Mouse (Mus musculus): ENCODE measurements at regions not wholly inside any gene's neighbourhood (a gene's known extent, or its start where the extent isn't known, plus 50 kb on each side); places are given as distances from the start of the nearest gene placed in this dataset.

DNA sequence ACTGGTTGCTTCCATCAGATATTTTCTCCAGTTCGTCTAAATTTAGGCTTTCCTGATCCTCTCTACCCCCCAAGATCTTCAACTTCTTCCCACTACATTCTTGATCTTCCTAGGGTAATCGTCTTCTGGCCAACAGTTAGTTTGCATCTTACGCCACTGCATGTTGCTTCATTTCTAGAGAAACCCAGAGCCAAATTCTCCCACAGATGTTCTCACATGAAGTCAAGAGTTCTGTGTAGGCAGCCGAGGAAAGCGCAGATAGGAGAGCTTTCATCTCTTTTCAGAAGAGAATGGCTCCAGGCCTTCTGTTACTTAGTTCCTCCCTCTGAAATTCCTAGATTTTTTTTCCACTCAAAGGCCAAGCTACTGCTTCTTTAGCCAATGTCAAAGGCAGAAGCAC is 179.9 kb downstream of the Fgf10 start:
- DNase-seq (ENCODE audit: low read depth, low spot score), result no peak

- no peak for DNase-seq (ENCODE audit: low read depth, low spot score)
Observed at GRCm38 (mm10) chr13:118850708-118851107, 181.1 kb downstream of the Fgf10 start.

- no peak for DNase-seq (ENCODE audit: low read depth, low spot score)
Observed at GRCm38 (mm10) chr13:118886339-118886810, 216.8 kb downstream of the Fgf10 start.

DNA sequence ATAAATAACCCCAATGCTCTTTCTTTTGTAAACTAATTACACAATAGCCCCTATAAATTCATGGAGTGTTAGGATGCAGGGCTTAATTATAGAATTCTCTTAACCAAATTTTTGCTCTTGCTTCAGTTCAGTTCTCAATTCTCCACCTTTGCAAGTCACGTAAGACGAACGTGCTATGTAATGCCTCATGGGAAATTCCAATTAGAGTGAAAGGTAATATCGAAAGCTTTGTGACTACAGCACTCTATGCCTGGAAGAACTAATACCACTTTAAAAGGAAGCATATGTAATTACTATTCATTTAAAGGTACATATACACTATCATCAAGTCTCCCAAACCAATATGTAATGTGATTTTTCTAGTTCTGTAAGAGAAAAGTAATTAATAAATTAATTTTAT is 225.5 kb downstream of the Fgf10 start:
- no peak for DNase-seq (ENCODE audit: low read depth, low spot score)

- DNase-seq (ENCODE audit: low read depth, low spot score), result no peak
Observed at GRCm38 (mm10) chr13:118901950-118902349, 232.4 kb downstream of the Fgf10 start.

GRCm38 (mm10) chr13:118910351-118910750 is 240.8 kb downstream of the Fgf10 start:
- no peak for DNase-seq (ENCODE audit: low read depth, low spot score)

DNA sequence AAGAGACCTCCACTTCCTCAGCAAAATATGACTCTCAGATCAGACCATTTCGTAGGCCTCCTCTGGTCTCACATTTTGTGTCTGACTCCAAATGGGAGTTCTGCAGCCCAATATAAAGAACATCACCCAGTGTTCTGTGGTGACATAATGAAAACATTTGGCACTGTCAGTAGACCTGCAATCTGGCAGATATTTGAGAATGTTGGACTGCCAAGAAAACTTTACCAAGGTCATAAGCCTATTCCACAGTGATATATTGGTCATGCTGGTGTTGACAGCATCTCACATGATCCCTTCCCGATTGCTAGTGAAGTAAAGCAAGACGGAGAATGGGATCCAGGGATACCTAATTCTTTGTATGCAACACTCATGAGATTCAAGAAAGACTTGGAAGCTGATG is 271.2 kb downstream of the Fgf10 start:
- no peak for DNase-seq (ENCODE audit: low read depth, low spot score)

GRCm38 (mm10) chr13:118966120-118966676 is 296.6 kb downstream of the Fgf10 start:
- no peak for DNase-seq (ENCODE audit: low read depth, low spot score)

- DNase-seq (ENCODE audit: low read depth, low spot score), result no peak
Observed at GRCm38 (mm10) chr13:118967707-118968106, 298.1 kb downstream of the Fgf10 start.

DNA sequence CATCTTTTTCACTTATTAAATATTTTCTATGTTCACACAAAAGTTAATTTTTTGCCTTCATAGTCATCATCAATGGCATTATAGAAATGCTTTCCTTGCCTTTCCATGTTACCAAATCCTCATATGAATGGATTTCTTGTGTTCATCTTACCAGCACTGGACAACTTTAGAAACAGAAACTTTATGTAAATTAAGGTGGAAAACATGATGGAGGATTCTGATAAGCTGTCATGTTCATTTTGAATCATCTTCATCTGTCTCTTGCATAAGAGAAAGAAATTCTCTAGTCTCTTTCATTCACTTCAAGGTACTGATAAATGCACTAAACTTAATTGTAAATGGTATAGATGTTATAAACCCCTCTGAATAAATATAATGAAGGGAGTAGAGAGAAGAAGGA is 305.4 kb downstream of the Fgf10 start:
- DNase-seq (ENCODE audit: low read depth, low spot score), result no peak

- no peak for DNase-seq (ENCODE audit: low read depth, low spot score)
Observed at GRCm38 (mm10) chr13:118975519-118975918, 305.9 kb downstream of the Fgf10 start.

- no peak for DNase-seq (ENCODE audit: low read depth, low spot score)
Observed at GRCm38 (mm10) chr13:118979505-118979904, 309.9 kb downstream of the Fgf10 start.

GRCm38 (mm10) chr13:118981196-118981810 is 311.7 kb downstream of the Fgf10 start:
- no peak for DNase-seq (ENCODE audit: low read depth, low spot score)

DNA sequence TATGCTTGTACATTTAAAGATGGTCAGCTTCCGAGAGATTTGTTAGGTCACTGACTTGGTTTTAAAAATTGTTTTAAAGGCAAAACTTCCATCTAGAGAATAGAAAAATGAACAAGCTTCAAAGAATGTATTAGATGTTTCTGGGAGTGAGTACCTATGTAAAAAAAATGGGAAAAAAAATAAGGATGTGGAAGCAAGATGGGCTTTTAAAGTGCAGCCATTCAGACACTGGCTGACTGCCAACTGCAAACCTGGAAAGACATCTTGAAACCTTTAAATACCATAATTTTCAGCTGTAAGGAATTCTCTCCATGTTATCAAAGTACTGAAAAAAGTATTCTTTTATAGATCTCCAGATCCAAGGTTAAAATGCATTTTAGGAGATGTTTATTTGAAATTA is 315.7 kb downstream of the Fgf10 start:
- no peak for DNase-seq (ENCODE audit: low read depth, low spot score)

DNA sequence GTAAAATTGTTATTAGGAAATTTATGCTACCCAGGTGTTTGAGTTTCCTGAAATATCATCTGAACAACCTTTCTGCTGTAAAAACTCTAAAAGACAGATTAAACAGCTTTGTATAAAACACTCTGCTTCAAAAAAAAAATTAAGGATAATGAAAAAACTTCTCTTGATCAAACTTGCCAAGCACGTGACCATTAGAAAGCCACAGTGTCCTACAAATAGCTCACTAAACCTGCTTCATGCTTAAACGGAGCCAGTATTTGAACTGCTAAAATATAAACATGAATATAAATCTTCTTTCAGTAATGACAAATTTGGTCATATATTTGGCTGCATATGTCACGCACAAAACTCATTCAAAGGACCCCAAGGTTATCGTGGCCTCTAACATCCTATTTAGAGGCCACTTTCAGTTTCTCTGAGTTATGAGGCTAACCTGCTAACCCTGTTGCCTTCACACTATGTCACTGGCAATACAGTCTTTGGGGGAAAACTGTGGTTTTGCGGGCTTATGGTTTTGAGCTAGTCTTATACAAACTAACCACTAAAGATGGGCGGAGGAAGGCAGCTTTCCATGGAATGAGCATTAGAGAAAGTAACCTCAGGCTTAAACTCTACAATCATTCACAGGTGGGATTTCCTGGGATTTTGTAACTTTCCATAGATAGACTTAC is 355.8 kb downstream of the Fgf10 start:
- no peak for DNase-seq (ENCODE audit: low read depth, low spot score)

- no peak for DNase-seq (ENCODE audit: low read depth, low spot score)
Observed at GRCm38 (mm10) chr13:119039616-119040015, 370.0 kb downstream of the Fgf10 start.

DNA sequence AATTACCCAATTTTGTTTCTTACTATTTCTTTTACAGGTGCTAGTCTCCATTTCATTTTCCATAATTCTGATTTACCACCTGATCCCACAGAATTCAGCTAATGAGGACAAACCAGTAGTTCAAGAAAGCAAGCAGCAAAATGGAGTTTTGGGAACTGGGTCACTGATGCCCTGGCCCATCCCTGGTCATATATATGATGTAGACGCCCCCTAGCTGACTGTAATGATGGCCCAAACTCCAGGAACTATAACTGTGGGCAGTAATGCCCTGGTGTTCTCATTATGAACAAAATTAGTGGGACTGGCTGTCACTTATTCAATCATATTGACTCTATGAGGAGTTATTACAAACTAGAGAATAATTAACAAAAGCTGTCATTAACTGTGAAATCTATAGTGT is 375.5 kb downstream of the Fgf10 start:
- no peak for DNase-seq (ENCODE audit: low read depth, low spot score)

GRCm38 (mm10) chr13:119068745-119069580 is 359.4 kb upstream of the Paip1 start:
- DNase-seq (ENCODE audit: low read depth, low spot score), result no peak

GRCm38 (mm10) chr13:119069581-119069936 is 358.8 kb upstream of the Paip1 start:
- DNase-seq (ENCODE audit: low read depth, low spot score), result no peak

DNA sequence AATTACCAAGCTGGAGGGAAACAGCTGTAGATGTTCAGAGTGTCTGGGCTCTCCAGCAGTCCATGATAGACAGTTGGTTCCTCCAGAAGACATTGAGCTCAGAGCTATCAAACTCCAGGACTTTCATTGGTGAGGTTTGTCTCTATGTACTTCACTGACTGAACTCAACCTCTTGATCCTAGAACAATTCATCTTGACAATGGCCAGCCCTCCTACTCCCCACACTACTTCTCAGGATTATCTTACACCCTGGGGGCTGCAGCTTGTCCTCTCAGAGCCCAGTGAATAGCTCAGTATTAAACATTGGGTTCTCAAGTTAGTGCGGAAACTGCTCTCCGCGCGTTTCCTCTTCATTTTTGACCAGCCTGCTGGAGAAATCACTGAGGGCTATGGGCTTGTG is 349.2 kb upstream of the Paip1 start:
- DNase-seq (ENCODE audit: low read depth, low spot score), result no peak

- DNase-seq (ENCODE audit: low read depth, low spot score), result no peak
Observed at GRCm38 (mm10) chr13:119081691-119082090, 346.7 kb upstream of the Paip1 start.

GRCm38 (mm10) chr13:119117906-119118305 is 310.5 kb upstream of the Paip1 start:
- no peak for DNase-seq (ENCODE audit: low read depth, low spot score)

All from c-Kit-negative CD71-positive TER-119-positive erythroid progenitor cells, embryonic 14.5 days (primary cell).